Mouse (Mus musculus): ENCODE results near the gene Hddc3. TPM values are rescaled to one million over a fixed set of nuclear protein-coding genes. Genes with fewer than 3 reads are reported as not detected.

Gene Hddc3
- polyA plus RNA-seq, 1 experiment from 2014 or later, result 26.3 TPM

Other genes with a start within 250 kb of the Hddc3 start
- gene Idh2, start 227.7 kb upstream of the Hddc3 start, polyA plus RNA-seq (2014; fragmentation: Nextera tagmentation; extraction: Ambion mirVana), result 371 and 381 TPM in 2 replicates
- 10.5 and 12.1 TPM in 2 replicates for gene Sema4b, start 156.3 kb upstream of the Hddc3 start, polyA plus RNA-seq (2014; fragmentation: Nextera tagmentation; extraction: Ambion mirVana)
- gene Cib1, start 110.3 kb upstream of the Hddc3 start, polyA plus RNA-seq (2014; fragmentation: Nextera tagmentation; extraction: Ambion mirVana), result 53.2 and 65.5 TPM in 2 replicates
- 4.5 and 4.9 TPM in 2 replicates for gene Gdpgp1, start 110.2 kb upstream of the Hddc3 start, polyA plus RNA-seq (2014; fragmentation: Nextera tagmentation; extraction: Ambion mirVana)
- 1.3 and 2.1 TPM in 2 replicates for gene Ttll13, start 96.7 kb upstream of the Hddc3 start, polyA plus RNA-seq (2014; fragmentation: Nextera tagmentation; extraction: Ambion mirVana)
- 42.9 and 43.3 TPM in 2 replicates for gene Ngrn, start 81.9 kb upstream of the Hddc3 start, polyA plus RNA-seq (2014; fragmentation: Nextera tagmentation; extraction: Ambion mirVana)
- 15.1 and 15.8 TPM in 2 replicates for gene Vps33b, start 73.5 kb upstream of the Hddc3 start, polyA plus RNA-seq (2014; fragmentation: Nextera tagmentation; extraction: Ambion mirVana)
- 179 and 183 TPM in 2 replicates for gene Prc1, start 48.7 kb upstream of the Hddc3 start, polyA plus RNA-seq (2014; fragmentation: Nextera tagmentation; extraction: Ambion mirVana)
- gene Rccd1, start 18.6 kb upstream of the Hddc3 start, polyA plus RNA-seq (2014; fragmentation: Nextera tagmentation; extraction: Ambion mirVana), result 12.0 and 12.8 TPM in 2 replicates
- 36.2 and 36.8 TPM in 2 replicates for gene Unc45a, start 2.1 kb upstream of the Hddc3 start, polyA plus RNA-seq (2014; fragmentation: Nextera tagmentation; extraction: Ambion mirVana)
- 9.7 and 11.2 TPM in 2 replicates for gene Man2a2, start 28.3 kb downstream of the Hddc3 start, polyA plus RNA-seq (2014; fragmentation: Nextera tagmentation; extraction: Ambion mirVana)
- 7.1 and 7.7 TPM in 2 replicates for gene Fes, start 44.8 kb downstream of the Hddc3 start, polyA plus RNA-seq (2014; fragmentation: Nextera tagmentation; extraction: Ambion mirVana)
- 4.9 and 5.8 TPM in 2 replicates for gene Furin, start 62.3 kb downstream of the Hddc3 start, polyA plus RNA-seq (2014; fragmentation: Nextera tagmentation; extraction: Ambion mirVana)
- 34.5 and 37.6 TPM in 2 replicates for gene Blm, start 192.0 kb downstream of the Hddc3 start, polyA plus RNA-seq (2014; fragmentation: Nextera tagmentation; extraction: Ambion mirVana)

All from neural tube, embryonic 11.5 days (tissue).